Mouse (Mus musculus) erythroblast, embryonic 14.5 days (primary cell): ENCODE data around the gene Dpp8.

ENCODE experiments used
- GATA1 ChIP-seq: IDR thresholded peaks from 2 replicates; pipeline ENCODE4 v1.6.1; 2012; ENCODE audit warnings: low read length, inconsistent platforms, mixed read lengths
- TAL1 ChIP-seq: IDR thresholded peaks from 3 replicates; pipeline ENCODE4 v1.6.1; 2012; ENCODE audit warnings: low read length, inconsistent platforms, mixed read lengths

DNA sequence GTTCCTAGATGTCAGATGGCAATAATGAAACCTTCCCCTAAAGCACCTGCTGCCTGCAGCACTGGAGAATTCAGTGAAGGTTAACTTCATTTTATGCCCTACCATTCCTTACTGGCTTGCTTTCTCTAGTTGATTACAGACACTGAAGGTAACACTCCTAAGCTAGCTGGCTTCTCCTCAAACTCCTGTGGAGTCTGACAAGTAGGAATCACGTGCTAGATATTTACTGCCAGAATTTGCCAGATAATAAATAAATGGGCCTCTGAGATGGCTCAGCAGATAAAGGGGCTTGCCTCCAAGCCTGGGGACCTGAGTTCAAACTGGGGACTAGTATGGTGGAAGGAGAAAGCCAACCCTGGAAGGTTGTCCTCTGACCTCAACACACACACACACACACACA, 54.6 kb downstream of the Dpp8 start:
- TF ChIP-seq TAL1 = no peak
- no peak for TF ChIP-seq GATA1
